Mouse (Mus musculus) spleen, adult 12 weeks (tissue): ENCODE data around the gene Gng12.
"Not testable (repeated sequence)": the region's sequence is repeated elsewhere in the genome, so short reads cannot be mapped to it uniquely, and the experiment has no call there.

Experiments used
- DNase-seq: peaks from one replicate; pipeline ENCODE4 v3.0.0; 2022; ENCODE audit warnings: low spot score

Gng12 gene

GRCm38 (mm10) chr6:66955089-66955657, 59.0 kb downstream of the Gng12 start:
- DNase-seq = no peak

GRCm38 (mm10) chr6:66958466-66959235, 62.5 kb downstream of the Gng12 start:
- no peak for DNase-seq

GRCm38 (mm10) chr6:66962582-66963043, 66.4 kb downstream of the Gng12 start:
- no peak for DNase-seq

GRCm38 (mm10) chr6:66963068-66963467, 66.9 kb downstream of the Gng12 start:
- no peak for DNase-seq

GRCm38 (mm10) chr6:66963651-66964050, 67.5 kb downstream of the Gng12 start:
- DNase-seq = not testable (repeated sequence)

GRCm38 (mm10) chr6:66964222-66964621, 68.0 kb downstream of the Gng12 start:
- DNase-seq = no peak

- no peak for DNase-seq
Observed at GRCm38 (mm10) chr6:66965203-66965602, 69.0 kb downstream of the Gng12 start.

GRCm38 (mm10) chr6:66967788-66968187, 71.6 kb downstream of the Gng12 start:
- DNase-seq = no peak

GRCm38 (mm10) chr6:66969446-66969845, 73.2 kb downstream of the Gng12 start:
- DNase-seq = no peak

- no peak for DNase-seq
Observed at GRCm38 (mm10) chr6:66972300-66972699, 76.1 kb downstream of the Gng12 start.

GRCm38 (mm10) chr6:66973180-66973579, 77.0 kb downstream of the Gng12 start:
- peak; percentile 19 for DNase-seq

GRCm38 (mm10) chr6:66975522-66975921, 79.3 kb downstream of the Gng12 start:
- DNase-seq = no peak

GRCm38 (mm10) chr6:66979197-66979596, 83.0 kb downstream of the Gng12 start:
- no peak for DNase-seq

GRCm38 (mm10) chr6:66980040-66980439, 83.8 kb downstream of the Gng12 start:
- no peak for DNase-seq

- no peak for DNase-seq
Observed at GRCm38 (mm10) chr6:66981366-66981765, 85.2 kb downstream of the Gng12 start.

GRCm38 (mm10) chr6:66981864-66982263, 85.7 kb downstream of the Gng12 start:
- no peak for DNase-seq

GRCm38 (mm10) chr6:66984079-66984478, 87.9 kb downstream of the Gng12 start:
- no peak for DNase-seq

GRCm38 (mm10) chr6:66984672-66985071, 88.5 kb downstream of the Gng12 start:
- DNase-seq = no peak

GRCm38 (mm10) chr6:66985500-66985899, 89.3 kb downstream of the Gng12 start:
- no peak for DNase-seq

- DNase-seq = no peak
Observed at GRCm38 (mm10) chr6:66986063-66986462, 89.9 kb downstream of the Gng12 start.

- DNase-seq = no peak
Observed at GRCm38 (mm10) chr6:66987643-66988042, 91.4 kb downstream of the Gng12 start.

GRCm38 (mm10) chr6:66988363-66988762, 92.2 kb downstream of the Gng12 start:
- no peak for DNase-seq

GRCm38 (mm10) chr6:66989037-66989436, 92.8 kb downstream of the Gng12 start:
- no peak for DNase-seq

- no peak for DNase-seq
Observed at GRCm38 (mm10) chr6:66989518-66989917, 93.3 kb downstream of the Gng12 start.
